Mouse (Mus musculus) liver, embryonic 14.5 days (tissue): ENCODE measurements around the gene Trub1.

Experiments
- CTCF ChIP-seq: IDR thresholded peaks from 2 replicates; pipeline ENCODE4 v1.5.1; 2016; ENCODE audit warnings: antibody characterized with exemption, low read depth, control low read depth
- EP300 ChIP-seq: IDR thresholded peaks from 2 replicates; pipeline ENCODE4 v1.6.1; 2016; ENCODE audit warnings: antibody characterized with exemption, low read depth

- TF ChIP-seq CTCF = no peak
- no peak for TF ChIP-seq EP300
Observed at GRCm38 (mm10) chr19:57439296-57439695, 13.4 kb upstream of the Trub1 start.
